Mouse (Mus musculus) embryonic facial prominence, embryonic 11.5 days (tissue): ENCODE measurements at regions not wholly inside any gene's neighbourhood (a gene's known extent, or its start where the extent isn't known, plus 50 kb on each side); places are given as distances from the start of the nearest gene placed in this dataset.

Experiments used
- ATAC-seq: fragments of 200-750 bp; cut with Nextera tagmentation; replicated peaks from 2 replicates; pipeline ENCODE4 v1.8.0; 2017; ENCODE audit warnings: low read depth; ENCODE audit not compliant: insufficient number of reproducible peaks, low FRiP score, low TSS enrichment
- DNase-seq: peaks from one replicate; pipeline ENCODE4 v3.0.0-alpha.2; 2015; ENCODE audit warnings: low spot score
- H3K27ac ChIP-seq: fragments of 300-500 bp; sonication (generic); replicated peaks from 2 replicates; pipeline ENCODE4 v1.5.1; 2014; ENCODE audit warnings: mild to moderate bottlenecking, low read depth, low read length, control low read depth
- H3K27me3 ChIP-seq: fragments of 300-500 bp; sonication (generic); 2 replicates; pipeline ENCODE4 v1.6.1; 2014; ENCODE audit warnings: mild to moderate bottlenecking, low read length, moderate library complexity, mixed read lengths; ENCODE audit not compliant: control insufficient read depth, insufficient read depth
- H3K36me3 ChIP-seq: fragments of 300-500 bp; sonication (generic); replicated peaks from 2 replicates; pipeline ENCODE4 v1.6.1; 2014; ENCODE audit warnings: low read depth, mild to moderate bottlenecking, low read length, moderate library complexity, mixed read lengths; ENCODE audit not compliant: control insufficient read depth, insufficient read depth
- H3K4me1 ChIP-seq: fragments of 300-500 bp; sonication (generic); 2 replicates; pipeline ENCODE4 v1.6.1; 2014; ENCODE audit warnings: low read length, mixed read lengths; ENCODE audit not compliant: control insufficient read depth, insufficient read depth
- H3K4me2 ChIP-seq: fragments of 300-500 bp; sonication (generic); 2 replicates; pipeline ENCODE4 v1.6.1; 2014; ENCODE audit warnings: low read depth, mild to moderate bottlenecking, control low read depth, low read length, moderate library complexity
- H3K4me3 ChIP-seq: fragments of 300-500 bp; sonication (generic); 2 replicates; pipeline ENCODE4 v1.5.1; 2014; ENCODE audit warnings: low read depth, low read length, control low read depth
- H3K9ac ChIP-seq: fragments of 300-500 bp; sonication (generic); replicated peaks from 2 replicates; pipeline ENCODE4 v1.6.1; 2014; ENCODE audit warnings: mild to moderate bottlenecking, control low read depth, low read length
- H3K9me3 ChIP-seq: fragments of 300-500 bp; sonication (generic); replicated peaks from 2 replicates; pipeline ENCODE4 v1.6.1; 2016; ENCODE audit warnings: mild to moderate bottlenecking, low read length, inconsistent platforms, mixed read lengths; ENCODE audit not compliant: control insufficient read depth
- WGBS: fragments of 180-500 bp; shearing (Covaris S2); extraction: QIAGEN DNeasy Blood & Tissue Kit; methylation state at CpG from one replicate; pipeline ENCODE4 v1.1.7; 2014; 5-methylcytosine and 5-hydroxymethylcytosine counted together
- microRNA-seq: library from miRNA; unstranded; fragments of <30 nt; microRNA quantifications from one replicate; pipeline ENCODE4, GENCODE M21; 2016; ENCODE audit warnings: borderline number of aligned reads

DNA sequence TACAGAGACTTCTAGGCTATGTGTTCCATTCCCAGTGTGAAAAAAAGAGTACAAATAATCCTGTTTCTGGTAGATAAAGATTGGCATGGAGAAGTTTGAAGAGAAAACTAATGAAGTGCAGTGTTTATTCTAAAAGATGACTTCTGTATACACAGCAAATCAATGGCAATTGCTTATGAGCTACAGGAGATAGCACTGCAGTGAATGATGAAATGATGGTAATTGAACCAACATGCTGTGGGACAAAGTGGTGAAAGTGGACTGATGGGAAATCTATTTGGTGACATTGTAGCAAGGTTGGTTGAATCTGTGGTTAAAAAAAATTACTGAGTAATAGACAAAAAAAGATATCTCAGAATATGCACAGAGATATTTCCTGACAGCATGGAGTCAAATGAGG is 1000.4 kb downstream of the Stpg2 start:
- no peaks in the 10 kb centered on the region for H3K27me3 ChIP-seq
- H3K9ac ChIP-seq, result no peak overlapping the region
- no peaks in the 10 kb centered on the region for H3K9me3 ChIP-seq
- H3K4me3 ChIP-seq, result no peak overlapping the region
- H3K36me3 ChIP-seq, result no peaks in the 10 kb centered on the region
- H3K27ac ChIP-seq, result no peak overlapping the region
- no peaks in the 10 kb centered on the region for H3K4me1 ChIP-seq
- H3K4me2 ChIP-seq, result no peak overlapping the region
- no peak for DNase-seq
- no peak for ATAC-seq

DNA sequence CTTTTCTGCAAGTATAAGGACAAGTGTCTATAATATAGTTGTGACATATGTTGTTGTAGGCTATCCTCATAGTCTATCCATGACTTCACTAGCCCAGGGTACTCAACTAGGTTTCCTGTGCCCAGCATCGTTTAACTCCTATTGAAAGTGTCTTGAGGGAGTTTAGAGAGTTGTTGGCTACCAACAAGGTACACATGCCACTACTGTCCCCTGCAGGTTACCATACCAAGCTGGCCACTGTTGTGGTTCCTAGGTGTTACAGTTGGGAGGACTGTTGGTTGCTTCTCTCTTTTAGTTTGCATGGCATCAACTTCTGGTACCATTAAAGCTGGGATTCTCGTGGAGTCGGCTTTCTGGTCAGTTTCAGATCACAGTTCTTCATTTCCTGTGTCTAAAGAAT is 990.7 kb downstream of the Pdha2 start:
- Histone ChIP-seq H3K9me3 (no peaks in the 10 kb centered on the region), H3K9ac (no peak overlapping the region), H3K27me3 (no peaks in the 10 kb centered on the region), H3K4me2 (no peak overlapping the region), H3K27ac (no peak overlapping the region), H3K36me3 (no peaks in the 10 kb centered on the region), H3K4me1 (no peaks in the 10 kb centered on the region), H3K4me3 (no peak overlapping the region)
- WGBS, result 73% methylated on average over 3 of the region's 3 CpGs
- ATAC-seq, result no peak
- DNase-seq, result no peak

DNA sequence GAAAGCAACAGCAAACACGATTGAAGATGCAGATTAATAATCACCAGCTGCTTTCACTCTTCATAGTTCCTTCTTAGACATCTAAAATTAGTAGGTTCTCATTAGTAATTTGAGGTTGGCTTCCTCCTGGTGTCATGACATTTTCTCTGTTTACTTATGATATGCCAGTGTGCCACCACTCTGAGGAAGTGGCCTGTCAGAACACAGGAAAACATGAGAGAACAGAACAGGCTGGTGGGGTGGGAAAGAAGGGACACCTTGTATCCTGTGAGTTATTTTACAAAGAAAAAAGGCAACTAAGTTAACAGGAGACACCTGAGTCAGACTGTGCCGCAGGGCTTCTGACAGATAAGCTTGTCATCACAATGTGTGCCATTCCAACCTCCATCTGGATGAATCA is 981.4 kb downstream of the Pdha2 start:
- Histone ChIP-seq H3K27ac (no peak overlapping the region), H3K9ac (no peak overlapping the region), H3K9me3 (no peaks in the 10 kb centered on the region), H3K4me3 (no peak overlapping the region), H3K4me2 (no peak overlapping the region), H3K27me3 (no peaks in the 10 kb centered on the region), H3K4me1 (no peaks in the 10 kb centered on the region), H3K36me3 (no peaks in the 10 kb centered on the region)
- 82% methylated on average over 2 of the region's 2 CpGs for WGBS
- no peak for ATAC-seq
- no peak for DNase-seq

DNA sequence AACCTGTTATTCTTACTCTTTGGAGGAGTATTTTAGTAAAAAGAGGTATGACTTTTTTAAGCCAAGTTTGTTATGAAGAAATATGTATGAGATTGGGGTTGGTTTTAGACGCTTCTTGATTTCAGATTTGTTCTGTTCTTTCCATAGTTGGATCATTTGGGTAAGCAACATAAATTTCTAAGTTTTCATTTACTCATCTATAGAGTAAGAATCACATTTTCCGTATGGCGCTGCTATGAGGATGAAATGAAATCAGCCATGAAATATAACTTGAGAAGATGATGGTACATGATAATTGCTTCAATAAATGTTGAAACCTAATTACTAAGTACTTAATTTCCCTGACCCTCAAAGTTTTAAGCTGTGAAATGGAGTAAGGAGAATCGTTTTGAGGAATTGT is 979.0 kb downstream of the Pdha2 start:
- WGBS, result 88% methylated on average over 4 of the region's 4 CpGs
- ATAC-seq, result no peak
- Histone ChIP-seq H3K27ac (no peak overlapping the region), H3K9ac (no peak overlapping the region), H3K9me3 (no peaks in the 10 kb centered on the region), H3K4me1 (no peaks in the 10 kb centered on the region), H3K27me3 (no peaks in the 10 kb centered on the region), H3K4me2 (no peak overlapping the region), H3K36me3 (no peaks in the 10 kb centered on the region), H3K4me3 (no peak overlapping the region)
- no peak for DNase-seq

DNA sequence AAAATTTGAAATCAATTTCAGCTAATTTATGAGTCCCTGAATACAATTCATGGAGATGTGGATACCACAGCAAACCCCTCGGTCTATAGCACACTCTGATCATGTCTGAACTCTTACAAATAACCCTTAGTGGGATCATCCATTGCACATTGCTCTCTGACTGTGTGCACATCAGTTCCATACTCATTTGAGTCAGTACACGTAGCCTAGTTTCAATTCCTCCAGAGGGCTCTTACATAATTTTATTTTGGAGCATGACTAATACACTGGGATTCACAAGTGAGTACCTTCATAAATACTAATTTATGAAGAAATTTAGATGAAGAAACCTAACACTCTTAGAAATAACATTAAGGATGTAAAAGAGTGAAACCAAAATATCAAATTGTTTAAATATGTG is 978.3 kb downstream of the Pdha2 start:
- Histone ChIP-seq H3K27ac (no peak overlapping the region), H3K4me3 (no peak overlapping the region), H3K27me3 (no peaks in the 10 kb centered on the region), H3K9ac (no peak overlapping the region), H3K4me1 (no peaks in the 10 kb centered on the region), H3K9me3 (no peaks in the 10 kb centered on the region), H3K36me3 (no peaks in the 10 kb centered on the region), H3K4me2 (no peak overlapping the region)
- ATAC-seq (no peak), DNase-seq (no peak)
- WGBS, result 85% methylated on average over 2 of the region's 2 CpGs

DNA sequence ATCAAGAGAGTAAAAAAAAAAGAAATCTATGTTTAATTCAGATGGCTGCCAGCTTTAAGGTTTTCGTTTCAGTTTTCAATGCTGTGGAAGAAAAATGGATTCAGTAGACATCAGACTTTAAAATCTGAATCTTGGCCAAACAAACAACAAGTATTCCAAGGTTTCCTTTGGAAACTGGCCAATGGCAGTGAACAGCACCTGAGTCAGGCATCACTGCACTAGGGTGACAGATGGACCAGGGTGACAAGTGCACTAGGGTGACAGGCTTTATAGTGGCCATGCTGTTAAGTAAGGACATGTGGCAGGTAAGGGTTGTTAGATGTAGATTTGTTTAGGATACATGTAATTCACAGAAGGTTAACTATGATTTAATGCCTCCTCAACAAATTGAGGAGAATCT is 972.9 kb downstream of the Pdha2 start:
- ATAC-seq (no peak), DNase-seq (no peak)
- Histone ChIP-seq H3K4me3 (no peak overlapping the region), H3K27me3 (no peaks in the 10 kb centered on the region), H3K4me1 (no peaks in the 10 kb centered on the region), H3K9ac (no peak overlapping the region), H3K27ac (no peak overlapping the region), H3K36me3 (no peaks in the 10 kb centered on the region), H3K9me3 (no peaks in the 10 kb centered on the region), H3K4me2 (no peak overlapping the region)
- WGBS, result 79% methylated on average over 1 of the region's 1 CpGs

Small RNAs in the stretch of these regions (microRNA-seq; reads per million reads assigned to microRNA genes)
- 72.4 reads per million, percentile 37 among the genes with 10 or more reads in this experiment for gene Mir7j
